Mouse (Mus musculus) heart, postnatal 36 days (tissue): ENCODE measurements around the gene Spast. TPM values are rescaled to one million over a fixed set of nuclear protein-coding genes. Genes with fewer than 3 reads are reported as not detected.
"Not testable (repeated sequence)": the region's sequence is repeated elsewhere in the genome, so short reads cannot be mapped to it uniquely, and the experiment has no call there.

ENCODE experiments used
- DNase-seq, 2 experiments: peaks; one replicate each; pipeline ENCODE4 v3.0.0; 2021 to 2022
- intact Hi-C: fragments of 180-260 bp; cut with DNase I; formaldehyde crosslinking; loops from one replicate; pipeline ENCODE4 v1.15.1; 2025
- total RNA-seq, 2 experiments: library from RNA; stranded (reverse); gene quantifications; 2 replicates each; pipeline ENCODE4 v1.2.3; 2021

Spast gene
- total RNA-seq, 2 experiments from 2014 or later, result 31.6 to 33.3 TPM

DNA sequence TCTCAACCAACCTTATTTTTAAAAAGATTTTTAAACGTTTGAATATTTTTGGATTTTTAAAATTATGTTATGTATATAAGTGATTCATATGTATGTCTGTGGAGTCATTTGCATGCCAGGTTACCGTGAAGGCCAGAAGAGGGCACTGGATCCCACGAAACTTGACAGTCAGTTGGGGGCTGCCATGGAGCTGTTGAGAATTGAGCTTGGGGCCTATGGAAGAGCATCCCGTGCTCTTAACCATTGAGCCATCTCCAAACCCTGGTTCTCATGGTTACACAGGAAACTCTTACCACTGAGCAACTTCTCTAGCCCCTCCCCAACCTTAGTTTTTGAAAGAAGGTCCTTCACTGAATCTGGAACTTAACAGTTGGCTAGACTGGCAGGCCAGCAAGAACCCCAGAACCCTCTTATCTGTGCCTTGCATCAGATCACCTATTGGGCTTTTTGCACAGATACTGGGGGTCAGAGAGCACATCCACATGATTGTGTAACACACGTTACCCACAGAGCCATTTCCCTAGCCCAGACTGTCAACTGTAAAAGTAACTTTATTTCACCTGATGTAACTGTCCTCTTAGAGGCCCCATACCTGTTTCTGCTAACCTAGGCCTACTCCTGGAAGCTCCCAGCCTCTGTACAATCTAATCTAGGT is 16.3 kb upstream of the Spast start:
- DNase-seq, result no peak
- intact Hi-C loops, result no loop called here

DNA sequence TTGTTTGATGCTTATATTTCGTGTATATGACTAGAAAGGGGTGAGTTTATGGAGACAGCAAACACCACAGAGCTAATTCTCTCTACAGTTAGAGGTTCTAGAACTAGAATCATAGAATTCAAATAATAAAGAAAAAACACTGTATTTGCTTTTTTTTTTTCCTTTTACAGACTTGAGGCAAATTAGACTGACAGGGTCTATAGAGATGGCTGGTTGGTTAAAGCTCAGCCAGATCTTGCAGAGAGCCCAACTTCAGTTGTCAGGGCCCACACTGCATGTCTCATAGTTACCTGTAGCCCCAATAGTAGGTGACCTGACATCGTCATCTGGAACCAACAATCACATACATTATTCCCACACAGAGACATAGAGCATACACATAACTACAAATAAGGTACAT is 14.9 kb upstream of the Spast start, which contains the start of gene Dpy30:
Gene Dpy30, minus strand, starts transcription at position 101 of the 400 bp plus-strand sequence.
- intact Hi-C loops, result no loop called here
- no peak for DNase-seq

DNA sequence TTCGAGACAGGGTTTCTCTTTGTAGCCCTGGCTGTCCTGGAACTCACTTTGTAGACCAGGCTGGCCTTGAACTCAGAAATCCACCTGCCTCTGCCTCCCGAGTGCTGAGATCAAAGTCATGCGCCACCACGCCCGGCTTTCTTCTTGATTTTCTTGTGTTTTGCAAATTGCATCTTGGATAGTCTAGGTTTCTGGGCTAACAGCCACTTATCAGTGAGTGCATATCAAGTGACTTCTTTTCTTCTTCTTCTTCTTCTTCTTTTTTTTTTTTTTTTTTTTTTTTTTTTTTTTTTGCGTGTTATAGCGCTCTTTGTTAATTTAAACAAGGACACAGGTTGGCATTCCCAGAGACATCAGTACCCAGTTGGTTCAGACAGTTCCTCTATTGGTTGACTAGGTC is 11.6 kb upstream of the Spast start:
- DNase-seq, intact Hi-C loops: not testable (repeated sequence)

DNA sequence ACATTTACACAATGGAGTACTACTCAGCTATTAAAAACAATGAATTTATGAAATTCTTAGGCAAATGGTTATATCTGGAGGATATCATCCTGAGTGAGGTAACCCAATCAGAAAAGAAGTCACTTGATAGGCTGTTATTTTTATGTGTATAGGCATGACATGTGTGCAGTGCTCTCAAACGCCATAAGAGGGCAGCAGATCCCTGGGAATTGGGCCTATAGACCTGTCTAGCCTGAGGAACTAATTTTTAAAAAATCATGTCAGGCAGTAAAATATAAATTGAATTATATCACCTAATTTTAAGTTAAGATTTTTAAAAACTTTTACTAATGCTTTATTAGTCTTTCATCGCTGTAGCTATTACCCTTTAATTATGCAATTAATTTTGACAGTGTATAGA is 10.6 kb upstream of the Spast start:
- DNase-seq, result peak in 1 of 2 experiments; percentile 43
- intact Hi-C loops, result not testable (repeated sequence)

DNA sequence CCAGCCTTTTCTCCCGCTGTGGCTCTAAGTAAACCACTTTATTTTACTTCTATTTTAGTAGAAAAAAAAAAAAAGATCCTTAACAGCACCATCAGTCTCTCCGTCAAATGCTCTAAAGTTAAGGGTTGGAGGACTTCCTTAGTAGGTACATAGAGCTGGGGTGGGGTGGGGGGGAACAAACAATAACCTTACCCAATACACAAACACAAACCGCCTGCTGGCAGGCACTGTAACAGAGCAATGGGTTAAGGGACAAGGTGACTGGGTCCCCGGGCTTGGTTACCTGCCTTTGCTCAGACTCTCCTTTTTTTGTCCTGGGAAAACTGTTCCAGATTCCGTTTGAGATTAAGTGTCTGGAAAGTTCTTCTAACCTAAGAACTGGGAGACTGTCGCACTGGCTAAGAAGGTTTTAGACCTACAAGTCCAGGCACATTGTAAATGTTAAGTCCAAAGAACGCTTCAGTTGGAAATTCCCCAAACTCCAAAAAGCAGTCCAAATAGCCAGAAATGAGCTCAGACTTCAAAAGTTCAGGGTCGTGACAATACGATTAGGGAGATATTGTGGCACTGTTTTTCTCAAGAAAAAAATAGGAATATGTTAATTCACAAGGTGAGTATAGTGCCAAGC is 7.6 kb upstream of the Spast start:
- intact Hi-C loops, result no loop called here
- no peak for DNase-seq

DNA sequence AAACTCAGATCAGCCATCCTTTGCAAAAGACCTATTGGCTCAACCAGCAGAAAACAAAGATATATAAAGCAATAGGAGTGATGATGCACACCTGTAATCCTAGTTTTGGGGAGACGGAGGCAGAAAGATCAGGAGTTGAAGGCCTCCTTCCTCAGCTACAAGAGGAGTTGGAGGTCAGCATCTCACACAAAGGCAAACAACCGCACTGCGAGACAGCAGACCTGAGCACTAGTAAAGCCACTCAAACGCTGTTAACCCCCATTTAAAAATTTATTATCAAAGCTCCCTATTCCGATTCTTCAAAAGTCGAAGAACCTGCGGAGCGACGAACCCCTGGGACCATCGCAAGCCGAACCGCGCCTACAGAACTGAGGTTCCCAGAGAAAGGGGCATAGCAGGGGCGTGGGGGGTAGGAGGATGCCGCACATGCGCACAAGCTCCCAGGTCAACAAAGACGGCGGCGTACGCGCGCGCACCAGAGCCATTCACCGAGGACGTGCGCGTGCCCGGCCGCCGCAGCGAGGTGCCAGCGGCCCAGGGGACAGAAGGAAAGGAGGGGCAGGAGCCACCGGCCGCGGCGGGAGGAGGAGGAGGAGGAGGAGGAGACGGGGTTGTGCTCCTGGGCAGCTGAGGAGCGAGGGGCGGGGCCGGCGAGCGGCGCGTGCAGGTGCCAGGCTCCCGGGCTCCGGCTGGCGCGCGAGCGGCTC is 409 bp upstream of the Spast start:
- peak; percentile 93 for DNase-seq
- intact Hi-C loops, result loop anchor here (1.0 to 5.0 kb wide), 3 partner anchors 43 to 149 kb away; partner anchors contain the start of genes Memo1, Slc30a6 and Yipf4

DNA sequence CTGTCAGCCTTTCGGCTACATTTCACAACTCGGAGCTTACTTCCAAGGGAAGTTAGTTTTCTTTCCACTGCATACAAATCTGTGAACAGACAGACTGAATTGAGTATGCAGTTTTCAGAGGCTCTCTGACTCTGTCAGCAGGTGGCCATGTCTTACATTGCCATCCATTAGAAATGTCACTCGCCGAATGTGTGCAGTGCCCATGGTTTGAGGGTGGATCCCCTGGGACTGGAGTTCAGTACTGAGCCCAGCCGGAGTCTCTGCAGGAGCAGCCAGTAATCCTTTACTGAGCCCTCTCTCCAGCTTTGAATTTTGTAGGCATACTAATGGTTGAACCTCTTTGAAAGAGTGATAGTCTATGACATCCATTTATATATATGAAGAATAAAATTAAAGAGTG is 2.4 kb downstream of the Spast start:
- intact Hi-C loops, result no loop called here
- no peak for DNase-seq

DNA sequence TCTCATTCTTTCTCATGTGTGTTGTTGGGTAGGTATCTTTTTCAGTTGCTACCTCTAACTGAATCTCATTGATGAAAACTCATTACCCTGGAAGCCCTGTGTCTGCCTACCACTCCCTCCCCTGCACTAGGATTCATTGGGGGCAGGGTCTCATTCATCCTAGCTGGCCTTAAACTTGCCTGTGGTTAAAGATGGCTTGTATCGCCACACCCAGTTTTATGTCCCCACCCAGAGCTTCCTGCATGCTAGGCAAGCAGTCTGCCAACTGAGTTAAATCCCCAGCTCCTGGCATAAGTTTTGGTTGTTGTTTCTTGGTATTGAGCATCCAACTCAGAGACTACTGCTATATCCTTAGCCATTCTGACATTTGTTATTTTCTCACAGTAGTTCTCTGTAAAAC is 24.8 kb downstream of the Spast start:
- DNase-seq, result no peak
- intact Hi-C loops, result no loop called here

DNA sequence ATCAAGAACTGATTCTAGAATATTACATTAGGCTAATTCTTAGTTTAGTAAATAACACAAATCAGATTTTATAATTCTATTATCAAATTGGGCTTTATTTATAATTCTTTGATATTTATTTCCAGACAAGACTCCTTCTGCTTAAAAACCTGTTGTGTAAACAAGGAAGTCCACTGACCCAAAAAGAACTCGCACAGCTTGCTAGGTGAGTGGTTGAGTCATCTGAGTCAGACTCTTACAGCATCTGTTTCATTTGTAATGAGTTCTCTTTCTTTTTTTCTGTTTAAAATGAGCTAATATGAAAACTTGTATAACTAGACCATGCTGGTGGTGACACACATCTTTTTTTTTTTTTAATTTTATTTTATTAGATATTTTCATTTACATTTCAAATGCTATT is 38.1 kb downstream of the Spast start:
- intact Hi-C loops, result no loop called here
- no peak for DNase-seq

DNA sequence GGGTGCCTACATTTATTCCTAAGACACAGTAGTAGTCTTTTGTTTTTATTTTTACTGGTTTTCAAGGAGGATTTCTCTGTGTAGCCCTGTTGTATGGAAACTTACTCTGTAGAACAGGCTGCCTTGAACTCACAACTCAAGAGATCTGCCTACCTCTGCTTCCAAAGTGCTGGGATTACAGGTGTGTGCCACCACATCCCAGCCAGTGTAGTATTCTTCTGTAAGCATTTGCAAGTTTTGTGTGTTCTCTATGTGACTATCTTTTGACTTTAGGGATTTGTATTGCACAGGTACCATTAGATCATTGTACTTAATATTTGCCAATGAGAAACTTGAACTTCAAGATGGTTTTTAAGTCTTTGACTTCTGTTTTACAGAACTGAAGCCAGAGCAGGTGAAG is 47.9 kb downstream of the Spast start:
- intact Hi-C loops, result no loop called here
- DNase-seq, result no peak

DNA sequence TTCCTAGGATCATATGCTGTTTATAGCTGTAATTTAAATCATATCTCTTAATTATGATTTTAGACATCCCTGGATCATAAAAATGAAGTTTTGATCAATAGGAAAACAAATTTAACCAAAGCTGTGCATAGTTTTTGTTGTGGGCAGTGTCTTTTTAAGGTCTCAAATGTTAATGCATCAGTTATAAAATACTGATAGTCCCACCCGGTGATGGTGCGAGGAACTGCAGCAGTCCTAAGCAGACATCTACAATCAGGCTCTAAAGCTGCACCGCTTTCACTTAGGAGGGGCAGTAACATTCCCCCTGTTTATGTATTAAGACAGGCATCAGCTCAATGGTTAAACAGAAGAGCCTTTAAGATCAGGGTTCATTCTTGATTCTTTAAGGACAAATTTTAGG is 51.1 kb downstream of the Spast start:
- intact Hi-C loops, result loop anchor here (10.0 kb wide), 1 partner anchor 365 kb away; no protein-coding TSS in a partner anchor

DNA sequence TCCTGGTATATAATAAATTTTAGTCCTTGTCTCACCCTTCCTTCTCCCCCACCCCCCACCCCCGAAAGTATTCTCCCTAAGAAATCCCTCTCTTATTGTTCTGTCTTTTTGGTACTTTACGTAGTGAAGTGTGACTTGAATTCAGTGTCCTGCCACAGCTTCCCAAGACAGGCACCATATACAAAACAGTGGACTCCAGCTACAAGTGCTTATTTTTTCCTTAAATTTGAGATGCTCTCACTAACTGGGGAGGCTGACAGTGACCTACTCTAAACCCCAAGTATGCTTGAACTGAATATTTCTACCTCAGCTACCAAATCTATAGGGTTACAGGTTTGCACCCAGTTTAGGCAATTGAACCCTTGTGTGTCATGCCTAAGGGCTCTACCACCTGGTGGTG is 55.6 kb downstream of the Spast start:
- intact Hi-C loops, result loop anchor here (2.0 to 10.0 kb wide), 3 partner anchors 56 to 370 kb away; partner anchors contain the start of genes Spast and Yipf4

More for the DNA sequence above, 51.1 kb downstream of the Spast start:
- DNase-seq, result no peak

DNA sequence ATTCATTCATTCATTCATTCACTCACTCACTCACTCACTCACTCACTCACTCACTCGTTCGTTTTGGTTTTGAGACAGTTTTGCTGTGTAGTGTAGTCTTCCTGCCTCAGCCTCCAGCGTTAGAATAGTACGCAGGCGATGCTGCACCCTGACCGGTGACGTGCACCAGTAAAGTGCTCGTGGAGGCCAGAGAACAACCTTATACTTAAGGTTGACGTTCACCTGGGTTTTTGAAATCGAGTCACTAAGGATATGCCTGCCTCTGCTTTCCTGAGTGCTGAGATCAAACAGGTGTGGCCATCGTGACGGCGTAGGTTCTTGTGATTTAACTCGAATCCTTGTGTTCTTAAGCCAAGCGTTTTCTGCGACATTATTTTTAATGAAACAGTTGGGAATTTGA is 56.1 kb downstream of the Spast start:
- DNase-seq, result no peak
- intact Hi-C loops, result loop anchor here (2.0 to 10.0 kb wide), 5 partner anchors 56 to 1558 kb away; partner anchors contain the start of genes Memo1, Spast, Yipf4 and Ypel5

More for the DNA sequence above, 55.6 kb downstream of the Spast start:
- no peak for DNase-seq

DNA sequence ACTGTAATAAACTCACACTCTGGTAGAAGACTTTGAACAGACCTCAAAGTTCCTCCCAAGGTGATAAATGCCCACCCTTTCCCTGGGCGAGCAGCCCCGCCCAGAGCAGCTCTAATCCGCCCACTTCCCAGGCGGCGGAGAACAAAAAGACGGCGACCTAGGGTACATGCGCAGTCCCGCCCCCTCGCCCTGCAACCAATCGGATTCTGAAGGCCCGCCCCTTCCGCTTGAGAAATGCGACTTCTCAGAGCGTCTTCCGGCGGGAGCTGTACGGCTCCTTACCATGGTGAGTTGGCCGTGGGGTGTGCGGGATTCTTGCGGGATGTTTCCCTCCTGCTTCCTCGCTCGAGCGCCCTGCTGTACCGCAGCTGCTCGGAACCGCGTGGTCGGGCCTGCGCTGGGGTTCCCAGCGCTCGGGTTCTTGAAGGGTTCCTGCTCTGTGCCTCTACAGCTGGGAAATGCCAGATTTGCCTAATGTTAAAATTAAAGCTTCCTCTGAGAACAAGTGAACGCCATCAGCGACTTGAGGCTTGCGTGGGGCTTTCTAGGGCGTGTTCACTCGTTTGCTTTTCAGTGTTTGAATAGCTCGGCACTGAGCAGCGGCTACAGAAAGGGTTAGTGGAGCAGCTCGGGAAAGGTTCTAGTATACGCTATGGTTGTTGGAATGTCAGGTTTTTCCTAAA is 56.7 kb downstream of the Spast start, which contains the start of gene Slc30a6:
Gene Slc30a6, plus strand, starts transcription at position 226 of the 683 bp plus-strand sequence.
- peak; percentile 94 to 96 for DNase-seq
- intact Hi-C loops, result loop anchor here (2.0 to 10.0 kb wide), 5 partner anchors 57 to 1558 kb away; partner anchors contain the start of genes Memo1, Spast, Yipf4 and Ypel5

DNA sequence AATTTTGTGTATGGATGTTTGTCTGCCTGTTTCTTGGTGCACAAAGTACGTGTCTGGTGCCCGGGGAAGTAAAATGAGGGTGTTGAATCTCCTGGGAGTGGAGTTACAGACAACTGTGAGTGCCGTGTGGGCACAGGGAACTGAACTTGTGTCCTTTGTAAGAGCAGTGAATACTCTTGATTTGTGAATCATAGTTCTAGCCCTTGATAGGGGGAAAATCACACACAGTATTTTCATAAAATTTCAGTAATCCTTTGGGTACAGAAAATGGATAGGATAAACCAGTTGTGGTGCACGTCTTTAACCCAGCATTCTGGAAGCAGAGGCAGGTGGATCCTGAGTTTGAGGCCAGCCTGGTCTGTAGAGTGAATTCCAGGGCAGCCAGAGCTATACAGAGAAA is 58.0 kb downstream of the Spast start:
- intact Hi-C loops, result loop anchor here (5.0 to 10.0 kb wide), 3 partner anchors 99 to 1559 kb away; partner anchors contain the start of genes Memo1 and Ypel5
- no peak for DNase-seq

DNA sequence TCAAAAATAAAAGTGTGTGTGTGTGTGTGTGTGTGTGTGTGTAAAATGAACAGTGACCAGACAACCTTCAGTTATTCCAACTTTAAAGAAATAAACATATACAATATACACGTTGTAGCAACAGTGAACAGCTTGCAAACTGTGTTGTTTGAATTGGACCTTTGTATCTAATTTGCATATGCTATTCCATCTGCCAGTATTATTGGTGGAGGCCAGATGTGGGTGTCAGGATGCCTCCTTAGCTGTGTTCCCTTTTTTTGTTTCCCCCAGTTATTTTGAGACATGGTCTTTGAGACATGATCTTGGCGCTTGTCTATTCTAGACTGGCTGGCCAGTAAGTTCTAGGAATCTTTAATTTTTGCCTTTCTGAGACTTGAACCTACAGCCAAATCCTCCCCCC is 58.4 kb downstream of the Spast start:
- intact Hi-C loops, result loop anchor here (5.0 to 10.0 kb wide), 3 partner anchors 100 to 1560 kb away; partner anchors contain the start of genes Memo1 and Ypel5
- no peak for DNase-seq

DNA sequence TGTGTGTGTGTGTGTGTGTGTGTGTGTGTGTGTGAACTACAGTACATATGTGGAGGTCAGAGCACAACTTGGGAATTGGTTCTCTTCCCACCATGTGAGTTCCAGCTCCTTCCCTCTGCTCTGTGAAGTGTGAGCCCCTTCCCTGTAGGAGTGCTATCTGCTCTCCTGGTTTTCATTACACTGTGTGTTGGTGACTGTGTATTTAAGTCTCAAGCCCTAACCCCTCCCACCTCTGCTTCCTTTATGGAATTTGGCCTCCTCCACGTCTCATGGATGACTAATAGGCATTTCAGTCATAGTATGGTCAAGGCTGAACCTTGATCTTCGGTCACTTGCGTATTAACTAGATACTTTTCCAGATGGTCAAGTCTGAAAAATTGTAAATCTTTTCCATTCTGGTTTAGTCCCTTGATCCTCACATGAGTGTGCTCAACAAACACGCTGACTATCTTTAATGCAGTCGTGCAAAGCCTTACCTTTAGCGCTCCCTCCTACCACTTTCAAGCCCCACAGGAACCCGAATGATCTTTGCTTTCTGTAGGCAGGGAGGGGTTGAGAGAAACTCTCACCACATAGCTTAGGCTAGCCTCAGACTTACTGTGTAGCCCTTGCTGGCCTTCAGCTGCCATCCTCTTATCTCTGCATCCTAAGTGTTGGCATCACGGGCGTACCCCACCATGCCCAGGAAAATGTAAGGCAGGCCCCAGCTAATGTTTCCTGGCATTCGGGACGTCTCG is 63.9 kb downstream of the Spast start:
- no peak for DNase-seq
- intact Hi-C loops, result no loop called here

DNA sequence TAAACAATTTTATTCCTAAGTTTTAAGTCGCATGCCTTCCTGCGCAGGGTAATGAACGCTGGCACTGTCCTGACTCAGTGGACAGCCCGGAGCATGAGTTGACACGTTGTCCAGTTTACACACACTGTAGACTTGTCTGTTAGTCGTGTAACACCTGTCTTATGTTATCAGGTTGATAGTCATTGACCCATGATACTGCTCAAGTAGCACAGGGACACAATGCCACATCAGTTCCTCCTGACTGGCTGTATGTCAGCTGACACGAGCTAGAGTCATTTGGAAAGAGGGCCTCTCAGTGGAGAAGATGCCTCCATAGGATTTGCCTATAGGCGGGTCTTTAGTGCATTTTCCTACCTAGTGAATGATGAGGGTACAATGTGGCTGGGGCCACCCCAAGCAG is 67.7 kb downstream of the Spast start:
- no peak for DNase-seq
- intact Hi-C loops, result no loop called here

DNA sequence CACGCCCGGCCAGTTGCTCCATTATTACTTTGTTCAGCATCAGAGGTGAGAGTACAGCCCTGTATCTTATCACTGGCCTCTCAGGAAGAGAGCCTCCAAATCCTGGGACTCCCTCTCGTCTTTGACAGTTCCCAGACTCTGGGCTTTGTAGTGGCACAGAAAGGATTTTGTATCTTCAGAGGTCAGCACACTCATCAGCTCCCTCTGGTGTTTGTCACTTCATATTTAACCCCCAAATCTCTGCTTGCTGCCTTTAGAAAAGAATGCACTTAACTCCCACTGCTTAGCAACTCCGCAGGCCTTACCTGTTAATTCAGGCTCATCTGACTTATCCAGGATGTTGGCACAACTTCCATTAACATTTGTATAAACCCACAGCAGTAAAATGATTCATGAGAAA is 70.9 kb downstream of the Spast start:
- intact Hi-C loops, result no loop called here

DNA sequence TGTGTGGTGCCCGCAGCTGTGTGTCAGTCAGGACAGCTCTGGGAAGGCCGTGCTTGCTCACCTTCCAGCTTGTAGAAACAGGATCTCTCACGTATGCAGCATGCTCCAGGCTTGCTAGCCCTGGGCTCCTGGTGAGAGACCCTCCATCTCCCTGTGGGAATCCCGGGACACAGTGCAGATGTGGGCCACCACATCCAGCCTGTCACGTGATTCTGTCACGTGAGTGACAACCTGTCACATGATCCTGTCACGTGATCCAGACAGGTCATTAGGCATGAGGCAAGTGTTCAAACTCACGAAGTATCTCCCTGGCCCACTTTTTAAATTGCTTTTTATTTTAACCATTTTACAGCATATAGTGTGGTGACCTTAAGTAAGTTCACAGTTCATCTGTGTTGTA is 74.5 kb downstream of the Spast start:
- intact Hi-C loops, result no loop called here
- DNase-seq, result no peak

More for the DNA sequence above, 70.9 kb downstream of the Spast start:
- no peak for DNase-seq
